25 mouse cellular contexts compared by ENCODE assay signal in genomic region chr13:57286168-57286567, GRCm38 (mm10).
DNase-seq lines count a peak whose midpoint lies in the region; ATAC-seq lines count a peak whose summit lies in the region.
"Had no signal": no experiment of that assay in that cellular context is flagged by ENCODE, and none has a peak within 500 bp of the region (broad histone marks: within the 10 kb centered on the region; RNA-seq: fewer than 3 reads in every experiment).

No protein-coding gene starts in this region.

- peak; percentile 12 for DNase-seq in forebrain, embryonic 10.5 days (ENCODE audit: extremely low spot score, low spot score)
- DNase-seq in heart, embryonic 10.5 days (ENCODE audit: low spot score): peak; percentile 51
- DNase-seq in heart, postnatal 10 days: no peak
- DNase-seq in midbrain, embryonic 11.5 days (ENCODE audit: low spot score, missing footprints): peak; percentile 2
- DNase-seq: adrenal gland, adult 8-10 months; adrenal gland, postnatal 14 days; adrenal gland, postnatal 36 days; B cell, adult 2 months; cerebellum, adult 11-12 months; cerebellum, adult 2 months; cerebellum, adult 9-10 months; cerebellum, postnatal 10 days; cerebellum, postnatal 25 days; forebrain, postnatal 0 days had no signal

- peaks cover 16% of the 10 kb centered on the region for H3K27me3 ChIP-seq in forebrain, embryonic 10.5 days (ENCODE audit: poor library complexity, severe bottlenecking)
- no peaks in the 10 kb centered on the region for H3K27me3 ChIP-seq in forebrain, embryonic 15.5 days
- H3K27me3 ChIP-seq in heart, embryonic 10.5 days (ENCODE audit: insufficient read depth, poor library complexity, severe bottlenecking): peaks cover 12% of the 10 kb centered on the region; the same call in 1 of the 2 replicates
- H3K27me3 ChIP-seq in midbrain, embryonic 11.5 days (ENCODE audit: control insufficient read depth, insufficient read depth, low read length): no peaks in the 10 kb centered on the region
- H3K27me3 ChIP-seq in midbrain, embryonic 13.5 days: no peaks in the 10 kb centered on the region; the same call in 1 of the 2 replicates
- H3K27me3 ChIP-seq: CH12.LX; forebrain, embryonic 12.5 days; Patski had no signal

- H3K9me3 ChIP-seq in forebrain, embryonic 10.5 days: no peaks in the 10 kb centered on the region
- no peaks in the 10 kb centered on the region for H3K9me3 ChIP-seq in forebrain, embryonic 15.5 days
- no peaks in the 10 kb centered on the region for H3K9me3 ChIP-seq in heart, embryonic 10.5 days
- H3K9me3 ChIP-seq in midbrain, embryonic 11.5 days (ENCODE audit: control insufficient read depth, low read length): no peaks in the 10 kb centered on the region
- no peaks in the 10 kb centered on the region for H3K9me3 ChIP-seq in midbrain, embryonic 13.5 days
- H3K9me3 ChIP-seq: embryonic facial prominence, embryonic 12.5 days; forebrain, embryonic 12.5 days had no signal

- no peaks in the 10 kb centered on the region for H3K36me3 ChIP-seq in forebrain, embryonic 10.5 days (replicated peaks)
- no peaks in the 10 kb centered on the region for H3K36me3 ChIP-seq in forebrain, embryonic 15.5 days
- H3K36me3 ChIP-seq in heart, embryonic 10.5 days: no peaks in the 10 kb centered on the region
- H3K36me3 ChIP-seq in midbrain, embryonic 11.5 days (ENCODE audit: control insufficient read depth, insufficient read depth, low read length): no peaks in the 10 kb centered on the region
- H3K36me3 ChIP-seq in midbrain, embryonic 13.5 days: no peaks in the 10 kb centered on the region
- H3K36me3 ChIP-seq: embryonic facial prominence, embryonic 10.5 days; embryonic facial prominence, embryonic 12.5 days; forebrain, embryonic 12.5 days; G1E had no signal

- intact Hi-C loops in heart, postnatal 10 days (cut with DNase I): no loop called here

- no peak overlapping the region for H3K4me3 ChIP-seq in forebrain, embryonic 10.5 days
- H3K4me3 ChIP-seq in forebrain, embryonic 15.5 days: no peak overlapping the region
- no peak overlapping the region for H3K4me3 ChIP-seq in heart, embryonic 10.5 days
- no peak overlapping the region for H3K4me3 ChIP-seq in midbrain, embryonic 11.5 days (ENCODE audit: low read depth, low read length)
- no peak overlapping the region for H3K4me3 ChIP-seq in midbrain, embryonic 13.5 days (replicated peaks)
- H3K4me3 ChIP-seq: embryonic facial prominence, embryonic 10.5 days; embryonic facial prominence, embryonic 12.5 days; forebrain, embryonic 12.5 days had no signal

- no peak for ATAC-seq in forebrain, embryonic 15.5 days (replicated peaks)
- ATAC-seq in midbrain, embryonic 11.5 days (ENCODE audit: low FRiP score): no peak
- ATAC-seq in midbrain, embryonic 13.5 days: no peak
- ATAC-seq: activated CD4-positive, CD25-positive, alpha-beta regulatory T cell, adult 4 months; CD4-positive, CD25-positive, alpha-beta regulatory T cell, adult 4 months; forebrain, embryonic 14.5 days; forebrain, postnatal 0 days; Patski had no signal

- WGBS in forebrain, embryonic 10.5 days: 91% methylated on average over 2 of the region's 2 CpGs
- 97% methylated on average over 2 of the region's 2 CpGs for WGBS in forebrain, embryonic 15.5 days
- WGBS in heart, embryonic 10.5 days: 91% methylated on average over 2 of the region's 2 CpGs
- WGBS in midbrain, embryonic 11.5 days: 90% methylated on average over 2 of the region's 2 CpGs
- 91% methylated on average over 2 of the region's 2 CpGs for WGBS in midbrain, embryonic 13.5 days

- no peak overlapping the region for H3K4me2 ChIP-seq in forebrain, embryonic 15.5 days (replicated peaks)
- H3K4me2 ChIP-seq in midbrain, embryonic 11.5 days: no peak overlapping the region
- no peak overlapping the region for H3K4me2 ChIP-seq in midbrain, embryonic 13.5 days (replicated peaks)
- H3K4me2 ChIP-seq: embryonic facial prominence, embryonic 12.5 days; forebrain, embryonic 12.5 days had no signal

- H3K9ac ChIP-seq in forebrain, embryonic 15.5 days (replicated peaks): no peak overlapping the region
- H3K9ac ChIP-seq in midbrain, embryonic 11.5 days (ENCODE audit: low read length): no peak overlapping the region
- no peak overlapping the region for H3K9ac ChIP-seq in midbrain, embryonic 13.5 days (replicated peaks)
- H3K9ac ChIP-seq: embryonic facial prominence, embryonic 12.5 days; forebrain, embryonic 12.5 days; forebrain, postnatal 0 days had no signal

- peaks cover 11% of the 10 kb centered on the region for H3K4me1 ChIP-seq in forebrain, embryonic 10.5 days
- peaks cover 12% of the 10 kb centered on the region; the same call in 1 of the 2 replicates for H3K4me1 ChIP-seq in forebrain, embryonic 15.5 days
- peaks cover 9% of the 10 kb centered on the region for H3K4me1 ChIP-seq in heart, embryonic 10.5 days
- H3K4me1 ChIP-seq in midbrain, embryonic 11.5 days (ENCODE audit: control insufficient read depth, insufficient read depth, low read length): no peaks in the 10 kb centered on the region
- H3K4me1 ChIP-seq in midbrain, embryonic 13.5 days (replicated peaks): peaks cover 11% of the 10 kb centered on the region

- no peak overlapping the region for H3K27ac ChIP-seq in forebrain, embryonic 10.5 days
- H3K27ac ChIP-seq in forebrain, embryonic 15.5 days (replicated peaks): no peak overlapping the region
- no peak overlapping the region for H3K27ac ChIP-seq in heart, embryonic 10.5 days
- H3K27ac ChIP-seq in midbrain, embryonic 11.5 days (ENCODE audit: low read depth, low read length): no peak overlapping the region
- no peak overlapping the region for H3K27ac ChIP-seq in midbrain, embryonic 13.5 days
- H3K27ac ChIP-seq: embryonic facial prominence, embryonic 10.5 days; embryonic facial prominence, embryonic 12.5 days; forebrain, embryonic 12.5 days had no signal

Comparison
In these comparisons a context has a peak if more than half of its experiments do, and no peak if none do; other contexts are left out.
1. DNase-seq: peak in forebrain, embryonic 10.5 days (single experiment), heart, embryonic 10.5 days (single experiment) and midbrain, embryonic 11.5 days (single experiment); none in heart, postnatal 10 days (0 of 2).